Mouse (Mus musculus) limb, embryonic 14.5 days (tissue): ENCODE results near the gene Tigd4. TPM values are rescaled to one million over a fixed set of nuclear protein-coding genes. Genes with fewer than 3 reads are reported as not detected.

Source experiments
- ATAC-seq: fragments of 200-750 bp; cut with Nextera tagmentation; 2 replicates; pipeline ENCODE4 v1.8.0; 2017; ENCODE audit warnings: low read depth, moderate number of reproducible peaks, moderate TSS enrichment; ENCODE audit not compliant: low FRiP score
- DNase-seq: peaks from one replicate; pipeline ENCODE4 v3.0.0-alpha.2; 2015; ENCODE audit warnings: low spot score
- H3K27ac ChIP-seq: fragments of 300-500 bp; sonication (generic); replicated peaks from 2 replicates; pipeline ENCODE4 v1.5.1; 2014; ENCODE audit warnings: low read depth, mild to moderate bottlenecking, low read length, moderate library complexity, mixed read lengths
- H3K27me3 ChIP-seq: fragments of 300-500 bp; sonication (generic); 2 replicates; pipeline ENCODE4 v1.6.1; 2014; ENCODE audit warnings: low read length, mixed read lengths; ENCODE audit not compliant: control insufficient read depth, insufficient read depth
- H3K36me3 ChIP-seq: fragments of 300-500 bp; sonication (generic); 2 replicates; pipeline ENCODE4 v1.6.1; 2014; ENCODE audit warnings: mild to moderate bottlenecking, low read length, moderate library complexity, mixed read lengths; ENCODE audit not compliant: control insufficient read depth, insufficient read depth
- H3K4me1 ChIP-seq: fragments of 300-500 bp; sonication (generic); 2 replicates; pipeline ENCODE4 v1.6.1; 2014; ENCODE audit warnings: antibody characterized with exemption, low read length, mixed read lengths; ENCODE audit not compliant: control insufficient read depth, insufficient read depth
- H3K4me2 ChIP-seq: fragments of 300-500 bp; sonication (generic); replicated peaks from 2 replicates; pipeline ENCODE4 v1.6.1; 2014; ENCODE audit warnings: low read depth, mild to moderate bottlenecking, low read length, moderate library complexity; ENCODE audit not compliant: severe bottlenecking
- H3K4me3 ChIP-seq: fragments of 300-500 bp; sonication (generic); replicated peaks from 2 replicates; pipeline ENCODE4 v1.5.1; 2014; ENCODE audit warnings: low read length
- H3K9ac ChIP-seq: fragments of 300-500 bp; sonication (generic); 2 replicates; pipeline ENCODE4 v1.6.1; 2014; ENCODE audit warnings: mild to moderate bottlenecking, low read depth, low read length, moderate library complexity; ENCODE audit not compliant: severe bottlenecking
- H3K9me3 ChIP-seq: fragments of 300-500 bp; sonication (generic); 2 replicates; pipeline ENCODE4 v1.6.1; 2016; ENCODE audit warnings: low read length; ENCODE audit not compliant: control insufficient read depth
- POLR2A ChIP-seq: fragments of 200-500 bp; IDR thresholded peaks from 2 replicates; pipeline ENCODE4 v1.8.0; 2012; ENCODE audit warnings: inconsistent platforms, mild to moderate bottlenecking, moderate library complexity, borderline replicate concordance; ENCODE audit not compliant: insufficient read depth, insufficient read length; ENCODE audit errors: extremely low read depth
- WGBS: fragments of 180-500 bp; shearing (Covaris S2); extraction: QIAGEN DNeasy Blood & Tissue Kit; methylation state at CpG from one replicate; pipeline ENCODE4 v1.1.7; 2014; 5-methylcytosine and 5-hydroxymethylcytosine counted together
- polyA plus RNA-seq, 2 experiments: library from polyadenylated mRNA; depleted of rRNA in 1 of 2; stranded (reverse) in 1 of 2; unstranded in 1 of 2; fragments of >200 nt; fragmentation: Nextera tagmentation in 1 of 2; extraction: Ambion mirVana in 1 of 2; gene quantifications; 2 replicates each; pipeline versions ENCODE4 v1.2.1 to v1.2.3; 2012 to 2014

Tigd4 gene
- polyA plus RNA-seq, 2 experiments, result 1.1 to 1.3 TPM

DNA sequence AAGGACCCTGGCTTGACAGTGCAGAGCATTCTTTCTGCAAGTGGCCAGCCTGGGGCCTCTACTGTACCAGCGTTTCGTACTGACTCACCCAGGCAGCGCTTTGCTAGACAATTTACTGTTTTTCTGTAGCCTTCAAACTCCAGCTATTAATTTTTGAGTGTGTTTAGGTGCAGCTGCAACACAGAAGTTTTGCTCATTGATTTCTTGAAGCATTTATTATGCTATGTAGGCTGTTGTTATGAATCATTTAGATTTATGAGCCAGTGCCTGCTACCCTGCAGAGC lies 52.6 kb downstream of the Tigd4 start:
- Histone ChIP-seq H3K27me3 (no peaks in the 10 kb centered on the region), H3K4me2 (no peak overlapping the region), H3K36me3 (no peaks in the 10 kb centered on the region), H3K4me3 (no peak overlapping the region), H3K4me1 (no peaks in the 10 kb centered on the region), H3K9ac (no peak overlapping the region), H3K27ac (no peak overlapping the region), H3K9me3 (no peaks in the 10 kb centered on the region)
- ATAC-seq (no peak), DNase-seq (no peak)
- TF ChIP-seq POLR2A, result no peak
- 77% methylated on average over 3 of the region's 3 CpGs for WGBS

DNA sequence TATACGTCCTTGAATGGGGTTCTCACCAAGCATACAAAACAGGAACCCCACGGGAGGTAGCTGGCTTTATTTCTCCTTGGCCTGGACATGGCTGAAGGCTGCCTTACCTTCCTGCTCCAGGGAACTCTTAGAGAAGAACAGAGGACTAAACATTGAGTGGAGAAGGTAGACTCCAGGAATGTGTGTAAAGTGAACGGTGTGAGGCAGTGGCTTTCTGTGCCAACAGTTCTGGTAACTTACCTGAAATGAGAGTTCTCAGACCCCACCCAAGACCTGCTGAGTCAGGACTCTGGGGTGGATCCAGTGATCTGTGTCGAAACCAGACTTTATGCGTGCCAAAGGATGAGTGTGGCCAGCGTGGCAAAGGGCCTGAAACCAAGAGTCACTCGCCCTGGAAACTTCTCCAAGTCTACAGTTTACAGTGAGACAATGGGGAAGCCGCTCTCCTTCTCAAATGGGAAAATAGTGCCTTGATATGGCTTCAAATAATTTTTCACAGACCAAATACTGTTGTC lies 53.0 kb downstream of the Tigd4 start:
- H3K4me1 ChIP-seq, result no peaks in the 10 kb centered on the region

More for the DNA sequence above, 53.0 kb downstream of the Tigd4 start:
- no peak for TF ChIP-seq POLR2A
- H3K9ac ChIP-seq, result no peak overlapping the region
- no peak overlapping the region for H3K27ac ChIP-seq
- no peaks in the 10 kb centered on the region for H3K9me3 ChIP-seq
- DNase-seq, result no peak
- H3K27me3 ChIP-seq, result no peaks in the 10 kb centered on the region
- no peaks in the 10 kb centered on the region for H3K36me3 ChIP-seq
- ATAC-seq, result no peak
- 69% methylated on average over 8 of the region's 8 CpGs for WGBS
- H3K4me2 ChIP-seq, result no peak overlapping the region
- H3K4me3 ChIP-seq, result no peak overlapping the region

Other genes with a start within 250 kb of the Tigd4 start
- gene Fhdc1, start 113.1 kb upstream of the Tigd4 start, polyA plus RNA-seq (2012; rRNA removed), result 2.7 and 2.9 TPM in 2 replicates
- gene Fhdc1, start 113.1 kb upstream of the Tigd4 start, polyA plus RNA-seq (2014; fragmentation: Nextera tagmentation; extraction: Ambion mirVana), result 6.0 and 7.5 TPM in 2 replicates
- 25.2 and 30.2 TPM in 2 replicates for gene Arfip1, start 10.9 kb upstream of the Tigd4 start, polyA plus RNA-seq (2012; rRNA removed)
- 50.0 and 56.9 TPM in 2 replicates for gene Arfip1, start 10.9 kb upstream of the Tigd4 start, polyA plus RNA-seq (2014; fragmentation: Nextera tagmentation; extraction: Ambion mirVana)
- 3.2 and 4.2 TPM in 2 replicates for gene Tmem154, start 72.6 kb downstream of the Tigd4 start, polyA plus RNA-seq (2012; rRNA removed)
- gene Tmem154, start 72.6 kb downstream of the Tigd4 start, polyA plus RNA-seq (2014; fragmentation: Nextera tagmentation; extraction: Ambion mirVana), result 6.8 and 9.0 TPM in 2 replicates
- 8.6 and 10.6 TPM in 2 replicates for gene Fbxw7, start 221.7 kb downstream of the Tigd4 start, polyA plus RNA-seq (2012; rRNA removed)
- 11.8 and 13.4 TPM in 2 replicates for gene Fbxw7, start 221.7 kb downstream of the Tigd4 start, polyA plus RNA-seq (2014; fragmentation: Nextera tagmentation; extraction: Ambion mirVana)